Mouse (Mus musculus) B cell, adult 2 months (primary cell): ENCODE measurements around the gene Zfyve28.

ENCODE experiments used
- DNase-seq, 2 experiments: peaks; one replicate each; pipeline ENCODE4 v3.0.0; 2022

Gene Zfyve28

GRCm38 (mm10) chr5:34201396-34201795 lies 86.9 kb downstream of the Zfyve28 start:
- peak; percentile 14 to 15 for DNase-seq

GRCm38 (mm10) chr5:34198615-34199014 lies 89.6 kb downstream of the Zfyve28 start:
- no peak for DNase-seq

GRCm38 (mm10) chr5:34197243-34197642 lies 91.0 kb downstream of the Zfyve28 start:
- DNase-seq: no peak

GRCm38 (mm10) chr5:34196423-34196822 lies 91.8 kb downstream of the Zfyve28 start:
- DNase-seq: peak; percentile 59 to 63

GRCm38 (mm10) chr5:34195786-34196185 lies 92.5 kb downstream of the Zfyve28 start:
- DNase-seq: no peak

- no peak for DNase-seq
Observed at GRCm38 (mm10) chr5:34194975-34195662, 93.1 kb downstream of the Zfyve28 start.

- DNase-seq: no peak
Observed at GRCm38 (mm10) chr5:34194426-34194825, 93.8 kb downstream of the Zfyve28 start.

- DNase-seq: peak; percentile 60 to 62
Observed at GRCm38 (mm10) chr5:34191843-34192242, 96.4 kb downstream of the Zfyve28 start.

- no peak for DNase-seq
Observed at GRCm38 (mm10) chr5:34191021-34191420, 97.2 kb downstream of the Zfyve28 start.

- DNase-seq: peak in 1 of 2 experiments; percentile 12
Observed at GRCm38 (mm10) chr5:34189521-34189920, 98.7 kb downstream of the Zfyve28 start.

GRCm38 (mm10) chr5:34188856-34189255 lies 99.4 kb downstream of the Zfyve28 start:
- peak; percentile 51 to 55 for DNase-seq

- peak; percentile 92 to 94 for DNase-seq
Observed at GRCm38 (mm10) chr5:34187601-34188316, 100.5 kb downstream of the Zfyve28 start, which contains the start of gene Mxd4. Gene Mxd4, minus strand, starts transcription at chr5:34187720.

GRCm38 (mm10) chr5:34186961-34187391 lies 101.3 kb downstream of the Zfyve28 start:
- DNase-seq: peak; percentile 39 to 49

- no peak for DNase-seq
Observed at GRCm38 (mm10) chr5:34186391-34186790, 101.9 kb downstream of the Zfyve28 start.

GRCm38 (mm10) chr5:34185791-34186190 lies 102.5 kb downstream of the Zfyve28 start:
- no peak for DNase-seq

GRCm38 (mm10) chr5:34185051-34185580 lies 103.1 kb downstream of the Zfyve28 start:
- no peak for DNase-seq

- no peak for DNase-seq
Observed at GRCm38 (mm10) chr5:34183976-34184375, 104.3 kb downstream of the Zfyve28 start.

- no peak for DNase-seq
Observed at GRCm38 (mm10) chr5:34183156-34183880, 104.9 kb downstream of the Zfyve28 start.

GRCm38 (mm10) chr5:34182486-34182885 lies 105.8 kb downstream of the Zfyve28 start:
- no peak for DNase-seq

GRCm38 (mm10) chr5:34177821-34178220 lies 110.4 kb downstream of the Zfyve28 start:
- DNase-seq: no peak

- no peak for DNase-seq
Observed at GRCm38 (mm10) chr5:34177091-34177490, 111.2 kb downstream of the Zfyve28 start.

- no peak for DNase-seq
Observed at GRCm38 (mm10) chr5:34176691-34177090, 111.6 kb downstream of the Zfyve28 start.

GRCm38 (mm10) chr5:34175403-34175694 lies 112.9 kb downstream of the Zfyve28 start:
- DNase-seq: no peak
